Mouse (Mus musculus): ENCODE measurements around the gene Golga4. TPM values are rescaled to one million over a fixed set of nuclear protein-coding genes. Genes with fewer than 3 reads are reported as not detected.

Gene Golga4
- polyA plus RNA-seq, 1 experiment, result 17.4 TPM

- no peak for TF ChIP-seq POLR2A (IDR thresholded peaks at IDR 0.05; ENCODE audit: borderline replicate concordance, extremely low read depth, low read depth, low read length)
- no peak for TF ChIP-seq CTCF (IDR thresholded peaks at IDR 0.05; ENCODE audit: insufficient read depth, low read length)
- WGBS, result under 1% methylated on average over 9 of the region's 9 CpGs
- Histone ChIP-seq H3K4me1 (ENCODE audit: control insufficient read depth, insufficient read depth, low read length) (peaks cover 4% of the 10 kb centered on the region; the same call in 1 of the 2 replicates), H3K4me3 (replicated peaks; ENCODE audit: extremely low read depth, low read depth, low read length) (peak within 1 kb of the TSS; percentile 39)
- peak; percentile 9 for DNase-seq
Measured at GRCm38 (mm10) chr9:118477961-118478360, 28.1 kb upstream of the Golga4 start, which contains the start of gene Eomes. Gene Eomes (plus strand): TSS chr9:118478212.

GRCm38 (mm10) chr9:118478458-118478838, 27.6 kb upstream of the Golga4 start:
- H3K4me3 ChIP-seq (replicated peaks; ENCODE audit: extremely low read depth, low read depth, low read length), result peak overlapping the region; percentile 7
- DNase-seq, result no peak
- H3K4me1 ChIP-seq (ENCODE audit: control insufficient read depth, insufficient read depth, low read length), result peaks cover 4% of the 10 kb centered on the region; the same call in 1 of the 2 replicates
- 1% methylated on average over 24 of the region's 29 CpGs for WGBS
- TF ChIP-seq POLR2A (IDR thresholded peaks at IDR 0.05; ENCODE audit: borderline replicate concordance, extremely low read depth, low read depth, low read length) (no peak), CTCF (IDR thresholded peaks at IDR 0.05; ENCODE audit: insufficient read depth, low read length) (no peak)

- peak; percentile 13 for DNase-seq
- H3K4me1 ChIP-seq (ENCODE audit: control insufficient read depth, insufficient read depth, low read length), result peaks cover 4% of the 10 kb centered on the region; the same call in 1 of the 2 replicates
- 1% methylated on average over 87 of the region's 87 CpGs for WGBS
- H3K4me3 ChIP-seq (replicated peaks; ENCODE audit: extremely low read depth, low read depth, low read length), result no peak overlapping the region
- TF ChIP-seq CTCF (IDR thresholded peaks at IDR 0.05; ENCODE audit: insufficient read depth, low read length) (no peak), POLR2A (IDR thresholded peaks at IDR 0.05; ENCODE audit: borderline replicate concordance, extremely low read depth, low read depth, low read length) (no peak)
Measured at GRCm38 (mm10) chr9:118478839-118479507, 27.1 kb upstream of the Golga4 start.

- Histone ChIP-seq H3K4me1 (ENCODE audit: control insufficient read depth, insufficient read depth, low read length) (peaks cover 4% of the 10 kb centered on the region; the same call in 1 of the 2 replicates), H3K4me3 (replicated peaks; ENCODE audit: extremely low read depth, low read depth, low read length) (no peak overlapping the region)
- DNase-seq, result no peak
- 17% methylated on average over 23 of the region's 23 CpGs for WGBS
- TF ChIP-seq CTCF (IDR thresholded peaks at IDR 0.05; ENCODE audit: insufficient read depth, low read length) (no peak), POLR2A (IDR thresholded peaks at IDR 0.05; ENCODE audit: borderline replicate concordance, extremely low read depth, low read depth, low read length) (no peak)
Measured at GRCm38 (mm10) chr9:118479508-118480291, 26.4 kb upstream of the Golga4 start.

- Histone ChIP-seq H3K4me3 (replicated peaks; ENCODE audit: extremely low read depth, low read depth, low read length) (no peak overlapping the region), H3K4me1 (ENCODE audit: control insufficient read depth, insufficient read depth, low read length) (peaks cover 4% of the 10 kb centered on the region; the same call in 1 of the 2 replicates)
- 19% methylated on average over 14 of the region's 14 CpGs for WGBS
- no peak for DNase-seq
- TF ChIP-seq CTCF (IDR thresholded peaks at IDR 0.05; ENCODE audit: insufficient read depth, low read length) (no peak), POLR2A (IDR thresholded peaks at IDR 0.05; ENCODE audit: borderline replicate concordance, extremely low read depth, low read depth, low read length) (no peak)
Measured at GRCm38 (mm10) chr9:118480292-118480690, 25.8 kb upstream of the Golga4 start.

GRCm38 (mm10) chr9:118482210-118482609, 23.9 kb upstream of the Golga4 start:
- peaks cover 2% of the 10 kb centered on the region; the same call in 1 of the 2 replicates for H3K4me1 ChIP-seq (ENCODE audit: control insufficient read depth, insufficient read depth, low read length)
- TF ChIP-seq CTCF (IDR thresholded peaks at IDR 0.05; ENCODE audit: insufficient read depth, low read length), result no peak
- TF ChIP-seq POLR2A (IDR thresholded peaks at IDR 0.05; ENCODE audit: borderline replicate concordance, extremely low read depth, low read depth, low read length), result no peak
- H3K4me3 ChIP-seq (replicated peaks; ENCODE audit: extremely low read depth, low read depth, low read length), result no peak overlapping the region
- 71% methylated on average over 10 of the region's 10 CpGs for WGBS
- no peak for DNase-seq

GRCm38 (mm10) chr9:118486361-118487095, 19.5 kb upstream of the Golga4 start:
- 4% methylated on average over 32 of the region's 32 CpGs for WGBS
- TF ChIP-seq POLR2A (IDR thresholded peaks at IDR 0.05; ENCODE audit: borderline replicate concordance, extremely low read depth, low read depth, low read length), result no peak
- Histone ChIP-seq H3K4me1 (ENCODE audit: control insufficient read depth, insufficient read depth, low read length) (peaks cover 7% of the 10 kb centered on the region), H3K4me3 (replicated peaks; ENCODE audit: extremely low read depth, low read depth, low read length) (no peak overlapping the region)
- DNase-seq, result no peak

- Histone ChIP-seq H3K4me3 (replicated peaks; ENCODE audit: extremely low read depth, low read depth, low read length) (no peak overlapping the region), H3K4me1 (ENCODE audit: control insufficient read depth, insufficient read depth, low read length) (peaks cover 7% of the 10 kb centered on the region)
- 5% methylated on average over 9 of the region's 9 CpGs for WGBS
- TF ChIP-seq CTCF (IDR thresholded peaks at IDR 0.05; ENCODE audit: insufficient read depth, low read length) (no peak), POLR2A (IDR thresholded peaks at IDR 0.05; ENCODE audit: borderline replicate concordance, extremely low read depth, low read depth, low read length) (no peak)
- DNase-seq, result no peak
Measured at GRCm38 (mm10) chr9:118487096-118487395, 19.0 kb upstream of the Golga4 start.

- TF ChIP-seq CTCF (IDR thresholded peaks at IDR 0.05; ENCODE audit: insufficient read depth, low read length) (no peak), POLR2A (IDR thresholded peaks at IDR 0.05; ENCODE audit: borderline replicate concordance, extremely low read depth, low read depth, low read length) (no peak)
- Histone ChIP-seq H3K4me1 (ENCODE audit: control insufficient read depth, insufficient read depth, low read length) (peaks cover 7% of the 10 kb centered on the region), H3K4me3 (replicated peaks; ENCODE audit: extremely low read depth, low read depth, low read length) (no peak overlapping the region)
- DNase-seq, result no peak
- 3% methylated on average over 22 of the region's 22 CpGs for WGBS
Measured at GRCm38 (mm10) chr9:118487636-118488035, 18.4 kb upstream of the Golga4 start.

Data from lung, adult 2 months (tissue).